Mouse (Mus musculus) kidney, adult 9 months (tissue): ENCODE measurements around the gene Krt8.

ENCODE experiments used
- DNase-seq: peaks from one replicate; pipeline ENCODE4 v3.0.0; 2022

Gene Krt8

DNA sequence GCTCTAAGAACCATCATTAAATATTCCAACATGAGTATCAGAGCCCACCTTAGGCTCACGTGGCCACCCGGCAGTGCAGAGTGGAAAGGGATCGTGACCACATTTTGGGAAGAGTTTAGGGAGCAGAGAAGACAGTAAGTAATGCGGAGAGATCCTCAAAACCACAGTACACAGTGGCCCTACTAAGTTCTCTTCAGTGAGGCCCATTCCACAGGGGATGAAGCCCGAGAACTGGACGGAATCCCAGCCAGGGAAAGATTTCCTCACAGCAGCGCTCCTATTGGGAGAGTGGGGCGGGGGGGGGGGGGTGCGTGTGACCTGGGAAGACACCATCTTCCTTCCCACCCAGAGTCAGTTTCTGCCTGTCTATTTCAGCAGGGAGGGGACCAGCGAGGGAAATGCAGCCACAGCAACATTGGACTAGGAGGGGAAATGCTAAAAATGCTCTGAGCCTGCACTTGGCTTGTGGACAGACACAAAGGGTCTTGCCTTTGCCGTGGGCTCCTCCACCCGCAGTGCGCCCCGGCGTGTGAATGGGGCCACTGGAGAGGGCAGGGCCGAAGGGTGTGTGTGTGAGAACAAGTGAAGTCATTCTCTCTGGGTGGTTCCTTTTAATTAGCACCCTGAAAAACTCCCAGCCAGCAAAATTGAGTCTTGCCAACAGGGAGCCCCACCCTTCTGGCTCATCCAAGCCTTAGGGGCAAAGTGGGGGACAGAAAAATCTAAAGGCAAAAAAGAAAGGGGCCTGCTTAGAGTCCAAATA, 30.0 kb downstream of the Krt8 start:
- DNase-seq = no peak

DNA sequence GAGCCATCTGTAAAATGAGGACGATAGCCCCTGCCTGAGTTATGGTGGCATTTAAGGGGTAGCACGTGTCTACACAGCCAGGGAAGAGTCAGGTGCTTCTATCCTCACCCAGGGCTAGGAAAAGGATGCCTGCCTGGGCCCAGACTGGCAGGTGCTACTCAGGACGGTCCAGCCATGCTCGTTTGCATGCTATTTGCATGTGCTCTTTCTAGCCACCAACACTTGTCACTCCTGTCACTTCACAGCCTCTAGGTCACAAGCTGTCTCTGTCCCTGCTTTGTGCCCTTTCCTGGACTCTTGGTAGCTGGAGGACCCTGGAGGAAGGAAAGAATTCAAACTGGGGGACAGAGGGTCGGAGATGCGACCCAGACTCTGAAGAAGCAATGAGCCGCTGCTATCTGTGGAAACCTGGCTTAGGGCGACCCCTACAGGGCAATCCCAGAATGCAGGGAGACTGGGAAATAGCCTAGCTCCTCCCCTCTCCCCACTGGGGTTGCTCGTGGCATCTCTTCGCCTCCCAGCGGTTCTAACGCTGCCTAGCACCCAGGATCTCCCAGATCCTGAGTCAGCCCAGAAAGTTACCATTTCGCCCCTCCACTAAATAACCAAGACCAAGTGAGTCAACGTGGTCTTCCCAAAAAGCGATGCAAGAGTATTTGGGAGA, 30.7 kb downstream of the Krt8 start:
- DNase-seq = peak; percentile 97

DNA sequence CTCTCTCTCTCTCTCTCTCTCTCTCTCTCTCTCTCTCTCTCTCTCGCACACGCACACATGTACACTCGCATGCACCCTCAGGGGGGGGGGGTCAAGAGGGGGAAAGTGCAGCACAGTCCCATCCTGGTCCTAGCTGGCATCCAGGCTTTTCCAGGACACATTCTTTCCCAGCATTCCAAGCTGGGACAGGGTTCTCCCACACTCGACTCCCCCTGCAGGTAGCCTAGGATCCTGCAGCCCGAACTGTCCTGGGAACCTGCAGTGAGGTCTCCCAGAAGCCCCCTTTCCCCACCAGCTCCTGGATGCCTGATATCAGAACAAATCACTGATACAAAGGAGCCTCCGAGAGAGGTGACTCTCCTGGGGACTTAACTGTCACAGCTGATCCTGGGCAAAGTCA, 33.7 kb downstream of the Krt8 start:
- peak; percentile 52 for DNase-seq

DNA sequence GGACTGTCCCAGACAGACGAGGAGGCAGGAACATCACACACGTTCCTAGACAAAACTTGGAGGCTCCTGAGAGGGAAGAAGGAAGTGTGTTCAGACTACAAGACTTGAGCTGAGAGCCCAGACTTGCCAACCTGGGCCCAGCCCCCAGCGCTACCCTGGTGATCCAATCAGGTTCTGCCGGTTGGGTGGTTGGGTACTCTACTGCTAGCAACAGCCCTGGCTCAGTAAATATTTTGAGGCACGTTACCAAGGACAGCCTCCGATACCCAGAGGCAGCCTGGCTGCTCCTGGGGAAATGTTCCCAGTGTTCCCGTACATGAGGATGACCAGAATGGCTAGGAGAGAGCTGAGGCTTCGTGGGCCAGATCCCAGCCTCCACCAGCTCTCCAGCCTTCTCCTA, 37.5 kb downstream of the Krt8 start:
- no peak for DNase-seq

DNA sequence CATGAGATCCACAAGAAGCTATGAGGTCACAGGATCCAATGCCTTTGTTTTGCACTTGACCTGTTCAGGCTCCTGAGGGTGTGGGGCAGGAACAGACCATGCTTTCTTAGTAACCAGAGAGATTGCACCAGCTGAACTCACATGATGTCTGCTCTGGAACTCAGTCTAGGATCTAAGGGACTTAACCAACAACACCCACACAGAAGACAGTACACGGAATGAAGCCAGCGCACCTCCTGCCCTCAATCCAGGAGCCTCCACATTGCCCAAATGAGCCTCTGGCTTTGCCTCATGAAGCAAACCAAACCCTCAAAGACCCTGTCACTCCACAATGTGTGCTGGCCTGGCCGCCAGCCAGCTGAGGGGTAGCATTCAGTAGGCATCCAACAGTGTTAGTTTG, 45.4 kb downstream of the Krt8 start:
- DNase-seq = no peak

DNA sequence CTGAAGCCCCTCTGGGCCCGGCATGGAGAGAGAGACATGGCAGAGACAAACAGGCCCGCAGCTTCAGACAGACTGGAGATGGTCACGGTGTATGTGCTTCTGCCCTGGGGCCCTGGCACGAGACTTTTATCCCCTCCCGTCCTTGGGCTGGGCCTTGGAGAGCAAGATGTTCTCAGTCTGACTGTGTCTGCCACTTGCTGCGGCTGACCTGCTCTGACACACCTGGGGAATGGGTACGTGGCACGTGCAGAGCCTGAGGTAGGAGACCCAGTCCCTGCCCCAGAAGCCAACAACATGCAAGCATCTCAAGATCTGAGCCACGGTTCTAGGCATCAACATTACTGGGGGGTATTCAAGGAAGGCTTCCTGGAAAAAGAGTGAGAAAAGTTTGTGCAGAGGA, 50.1 kb downstream of the Krt8 start, which contains the start of gene Krt78:
Gene Krt78, minus strand, starts transcription at position 101 of the 400 bp plus-strand sequence.
- DNase-seq = no peak

DNA sequence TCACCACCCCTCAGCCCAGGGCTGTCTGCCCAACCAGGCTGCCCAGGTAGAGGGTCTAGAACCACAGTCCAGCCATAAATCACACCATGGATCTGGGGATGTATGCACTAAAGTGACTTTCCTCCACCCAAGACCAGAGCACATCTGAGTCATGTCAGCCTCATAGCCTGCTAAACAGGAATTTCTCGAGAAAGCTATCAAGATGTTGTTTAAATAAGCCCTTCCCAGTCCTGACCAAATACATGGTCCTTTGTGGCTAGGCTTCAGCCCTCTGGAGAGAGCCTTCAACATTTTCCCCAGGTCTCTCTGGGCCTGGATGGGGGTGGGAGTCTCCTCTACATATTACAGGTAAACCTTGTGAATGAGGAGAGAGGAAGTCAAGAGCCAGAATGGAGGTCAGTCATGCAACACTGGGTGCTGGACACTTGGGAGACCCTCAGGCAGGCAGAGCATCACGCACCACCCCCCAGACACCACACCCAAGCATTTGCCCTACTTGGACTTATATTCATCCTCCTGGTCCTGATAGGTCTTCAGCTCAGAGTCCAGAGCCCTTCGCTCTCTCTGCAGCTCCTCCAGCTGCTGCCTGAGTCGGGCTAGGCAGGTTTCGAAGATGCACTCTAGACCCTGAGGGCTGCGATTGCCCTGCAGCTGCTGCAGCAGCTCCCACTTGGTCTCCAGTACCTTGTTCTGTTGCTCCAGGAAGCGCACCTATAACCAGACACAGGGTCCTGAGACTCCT, 51.4 kb downstream of the Krt8 start:
- DNase-seq = no peak
